Mouse (Mus musculus): ENCODE measurements at regions not wholly inside any gene's neighbourhood (a gene's known extent, or its start where the extent isn't known, plus 50 kb on each side); places are given as distances from the start of the nearest gene placed in this dataset.

- intact Hi-C loops (cut with DNase I), result no loop called here
- no peak for DNase-seq
Observed at GRCm38 (mm10) chr16:30733478-30733877, 134.0 kb downstream of the Fam43a start.

DNA sequence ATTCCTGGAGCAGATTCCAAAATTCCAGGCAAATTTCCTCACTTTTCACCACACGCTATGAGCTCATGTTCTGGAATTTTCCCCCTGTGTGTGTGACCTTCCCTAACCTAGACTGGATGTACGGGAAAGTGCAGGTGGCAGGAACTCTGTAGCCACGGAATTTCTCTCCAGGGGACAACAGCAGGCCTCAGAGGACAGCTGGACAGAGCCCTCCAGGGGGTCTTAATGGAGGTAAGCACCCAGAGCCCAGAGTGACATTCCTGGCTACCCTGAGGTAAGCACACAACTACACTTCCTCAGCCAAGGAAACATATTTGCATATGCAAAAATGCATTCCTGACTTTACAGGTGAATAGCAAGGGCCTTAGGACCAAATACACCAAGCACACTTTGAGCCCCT lies 135.8 kb downstream of the Fam43a start:
- intact Hi-C loops (cut with DNase I), result no loop called here
- no peak for DNase-seq

DNA sequence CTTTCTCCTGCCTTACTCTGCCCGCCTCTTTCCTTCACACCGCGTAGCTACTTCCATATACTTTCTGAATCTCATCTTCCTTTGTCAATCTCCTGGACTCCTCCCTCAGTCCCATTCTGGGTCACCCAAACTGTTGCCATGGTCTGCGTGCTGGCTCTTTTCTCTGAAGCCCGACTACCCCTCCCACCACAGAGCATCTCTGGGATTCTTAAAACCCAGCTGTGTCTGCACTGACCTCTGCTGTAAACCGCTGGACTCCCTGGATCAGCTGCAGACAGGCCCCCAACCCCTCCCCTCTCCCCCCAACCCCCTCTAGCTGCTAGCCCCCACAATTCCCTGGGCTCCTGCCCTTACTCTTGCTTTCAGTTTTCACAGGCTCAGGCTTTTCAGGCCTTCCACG lies 136.4 kb downstream of the Fam43a start:
- no peak for DNase-seq
- intact Hi-C loops (cut with DNase I), result no loop called here

DNA sequence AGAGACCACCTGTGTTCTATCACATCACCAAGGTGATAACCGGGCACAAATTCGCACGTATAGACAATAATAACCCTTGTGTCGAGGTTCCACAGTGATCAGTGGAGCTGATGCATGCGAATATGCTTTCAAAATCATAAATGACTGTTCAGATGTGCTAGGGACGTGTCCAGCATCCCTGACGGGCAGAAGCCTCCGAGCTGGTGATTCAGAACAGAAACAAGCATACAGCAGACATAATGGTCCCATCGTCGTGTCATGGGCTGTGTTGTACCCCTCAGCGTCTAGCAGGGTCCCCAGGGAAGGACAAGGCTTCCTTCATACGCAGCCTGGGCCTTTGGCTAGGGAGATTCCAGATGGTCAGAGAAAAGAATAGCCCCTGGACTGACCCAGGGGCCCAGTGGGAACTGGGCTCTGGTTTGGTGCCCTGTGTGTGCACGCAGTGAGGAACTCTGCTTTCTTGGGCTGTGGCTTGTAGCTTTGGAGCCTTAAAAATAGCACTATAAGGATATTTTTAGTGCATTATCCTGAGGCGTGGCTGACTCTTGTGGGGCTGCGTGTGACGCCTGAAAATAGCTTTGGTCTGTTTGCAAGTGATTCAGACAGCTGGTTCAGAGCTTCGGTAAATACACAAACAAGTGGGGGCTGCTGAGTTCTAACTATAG lies 137.3 kb downstream of the Fam43a start:
- intact Hi-C loops (cut with DNase I), result no loop called here
- no peak for DNase-seq

DNA sequence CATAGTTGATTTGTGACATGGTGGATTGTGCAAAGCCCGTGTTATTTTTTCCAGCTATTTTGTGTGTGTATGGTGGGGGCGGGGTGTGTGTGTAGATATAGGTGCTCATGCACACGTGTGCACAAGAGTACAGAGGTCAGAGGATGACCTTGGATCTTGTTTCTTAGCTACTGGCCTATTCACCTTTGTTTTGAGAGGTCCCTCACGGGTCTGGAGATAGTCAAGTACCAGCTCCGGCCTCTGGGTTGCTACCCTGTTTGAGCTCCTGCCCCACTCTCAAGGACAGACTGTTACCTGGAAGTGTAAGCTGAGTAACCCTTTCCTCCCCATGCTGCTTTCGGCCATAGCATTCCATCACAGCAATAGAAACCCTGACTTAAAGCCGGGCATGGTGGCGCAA lies 138.0 kb downstream of the Fam43a start:
- intact Hi-C loops (cut with DNase I), result no loop called here

DNA sequence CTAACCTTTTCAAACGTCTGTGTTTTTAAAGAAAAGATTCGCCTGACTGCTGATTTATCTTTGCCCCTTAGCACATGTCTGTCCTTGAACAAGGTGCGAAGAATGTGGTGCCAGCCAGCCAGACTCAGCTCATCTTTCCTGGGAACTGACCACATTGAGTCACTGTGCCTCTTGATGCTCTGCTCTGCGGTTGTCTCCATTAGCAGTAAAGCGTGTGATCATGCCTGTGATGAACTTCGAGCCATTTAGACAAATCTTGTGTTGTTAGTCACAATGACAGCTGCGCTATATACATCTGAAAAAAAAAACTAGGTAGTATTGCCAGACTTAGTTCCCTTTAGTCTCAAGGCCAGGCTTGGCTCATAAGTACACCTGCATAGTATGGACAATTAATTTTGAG lies 140.1 kb downstream of the Fam43a start:
- intact Hi-C loops (cut with DNase I), result no loop called here
- DNase-seq, result no peak

More for the DNA sequence above, 138.0 kb downstream of the Fam43a start:
- DNase-seq, result no peak

- intact Hi-C loops (cut with DNase I), result no loop called here
- no peak for DNase-seq
Observed at GRCm38 (mm10) chr16:30741192-30741591, 141.7 kb downstream of the Fam43a start.

GRCm38 (mm10) chr16:30742474-30742873 lies 143.0 kb downstream of the Fam43a start:
- intact Hi-C loops (cut with DNase I), result no loop called here
- DNase-seq, result no peak

GRCm38 (mm10) chr16:30743566-30743965 lies 144.0 kb downstream of the Fam43a start:
- intact Hi-C loops (cut with DNase I), result no loop called here
- DNase-seq, result no peak

DNA sequence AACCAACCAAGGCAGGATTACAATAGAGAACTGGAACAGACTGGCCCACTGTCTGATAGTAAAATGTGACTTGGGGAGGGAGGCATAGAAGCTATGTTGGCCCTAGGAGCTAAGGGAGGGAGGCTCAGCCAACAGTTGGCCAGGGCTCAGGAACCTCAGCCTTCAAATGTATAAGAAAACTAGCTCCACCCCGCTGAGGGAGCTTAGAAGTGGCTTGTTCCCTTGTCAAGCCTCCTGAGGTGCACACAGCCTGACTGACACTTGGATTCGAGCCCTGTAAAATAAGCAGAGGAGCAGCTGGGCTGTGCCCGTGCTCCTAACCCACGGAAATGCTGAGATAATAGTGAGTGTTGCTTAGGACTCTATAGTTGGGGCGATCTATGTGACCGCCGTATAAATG lies 144.7 kb downstream of the Fam43a start:
- intact Hi-C loops (cut with DNase I), result no loop called here
- DNase-seq, result peak; percentile 58

- intact Hi-C loops (cut with DNase I), result no loop called here
- DNase-seq, result peak; percentile 65
Observed at GRCm38 (mm10) chr16:30745598-30746181, 146.2 kb downstream of the Fam43a start.

DNA sequence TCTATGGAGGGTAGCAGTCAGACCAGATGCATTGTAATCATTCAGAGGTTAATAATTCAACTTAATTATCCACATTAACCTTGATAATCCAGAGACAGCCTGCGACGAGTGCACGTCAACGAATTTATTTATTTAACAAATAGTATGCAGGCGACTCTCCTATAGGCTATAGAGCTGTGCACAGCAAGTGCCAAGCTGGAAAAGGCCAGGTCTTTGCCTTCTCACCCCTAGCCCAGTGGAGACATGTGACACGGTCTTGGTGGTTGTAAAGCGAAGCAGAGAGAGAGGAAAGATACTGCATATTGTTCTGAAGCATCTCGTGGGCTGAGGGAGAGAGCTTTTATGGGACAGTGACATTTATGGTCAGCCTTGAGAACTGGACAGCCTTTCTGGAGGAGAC lies 146.7 kb downstream of the Fam43a start:
- no peak for DNase-seq
- intact Hi-C loops (cut with DNase I), result no loop called here

- DNase-seq, result no peak
- intact Hi-C loops (cut with DNase I), result no loop called here
Observed at GRCm38 (mm10) chr16:30749841-30750240, 150.3 kb downstream of the Fam43a start.

- DNase-seq, result no peak
- intact Hi-C loops (cut with DNase I), result no loop called here
Observed at GRCm38 (mm10) chr16:30755771-30756170, 156.2 kb downstream of the Fam43a start.

- DNase-seq, result no peak
- intact Hi-C loops (cut with DNase I), result no loop called here
Observed at GRCm38 (mm10) chr16:30756678-30757077, 157.2 kb downstream of the Fam43a start.

GRCm38 (mm10) chr16:30757556-30757955 lies 158.0 kb downstream of the Fam43a start:
- intact Hi-C loops (cut with DNase I), result no loop called here
- DNase-seq, result no peak

DNA sequence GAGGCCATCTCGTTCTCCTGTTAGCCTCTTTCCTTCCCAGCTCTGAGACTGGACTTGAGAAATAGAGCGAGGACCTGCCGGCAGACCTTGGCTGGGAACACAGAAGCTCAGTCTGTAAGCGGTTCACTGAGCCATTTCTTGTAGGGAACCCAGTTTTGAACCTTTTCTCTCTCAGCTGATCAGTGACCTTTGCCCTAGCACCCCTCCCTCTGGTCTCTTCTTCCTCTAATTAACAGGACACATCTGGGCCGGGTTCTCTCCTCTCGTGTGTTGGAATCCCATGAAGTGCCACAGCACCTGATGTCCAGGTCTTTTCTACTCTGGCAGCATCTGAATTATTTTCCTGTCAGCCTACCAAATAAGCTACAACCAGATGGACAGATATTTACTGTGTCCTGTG lies 158.5 kb downstream of the Fam43a start:
- DNase-seq, result no peak
- intact Hi-C loops (cut with DNase I), result no loop called here

GRCm38 (mm10) chr16:30759503-30759902 lies 160.0 kb downstream of the Fam43a start:
- intact Hi-C loops (cut with DNase I), result no loop called here

DNA sequence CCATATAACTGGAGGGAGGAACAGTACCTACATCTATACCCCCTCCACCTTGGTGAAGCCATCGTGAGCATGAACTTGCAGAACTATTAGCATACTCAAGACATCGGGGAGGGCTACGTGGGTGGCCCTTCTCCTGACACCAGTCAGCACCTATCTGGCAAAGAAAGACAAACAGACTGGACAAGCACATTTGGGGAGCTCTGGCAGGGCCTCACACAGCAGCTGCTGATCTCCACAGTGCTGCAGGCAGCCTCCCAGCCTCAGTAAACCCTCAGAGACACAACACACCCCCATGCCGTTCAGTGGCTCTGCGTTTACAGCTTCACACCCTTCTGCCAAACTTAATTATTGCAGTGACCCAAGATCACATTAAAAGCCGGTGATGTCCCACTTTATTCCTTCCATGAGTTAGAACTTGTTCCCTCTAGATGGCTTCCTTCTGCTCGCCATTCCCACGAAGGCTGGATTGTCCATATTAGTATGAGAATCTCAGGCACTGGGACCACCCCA lies 161.7 kb downstream of the Fam43a start:
- DNase-seq, result peak; percentile 64
- intact Hi-C loops (cut with DNase I), result no loop called here

More at GRCm38 (mm10) chr16:30759503-30759902, 160.0 kb downstream of the Fam43a start:
- no peak for DNase-seq

DNA sequence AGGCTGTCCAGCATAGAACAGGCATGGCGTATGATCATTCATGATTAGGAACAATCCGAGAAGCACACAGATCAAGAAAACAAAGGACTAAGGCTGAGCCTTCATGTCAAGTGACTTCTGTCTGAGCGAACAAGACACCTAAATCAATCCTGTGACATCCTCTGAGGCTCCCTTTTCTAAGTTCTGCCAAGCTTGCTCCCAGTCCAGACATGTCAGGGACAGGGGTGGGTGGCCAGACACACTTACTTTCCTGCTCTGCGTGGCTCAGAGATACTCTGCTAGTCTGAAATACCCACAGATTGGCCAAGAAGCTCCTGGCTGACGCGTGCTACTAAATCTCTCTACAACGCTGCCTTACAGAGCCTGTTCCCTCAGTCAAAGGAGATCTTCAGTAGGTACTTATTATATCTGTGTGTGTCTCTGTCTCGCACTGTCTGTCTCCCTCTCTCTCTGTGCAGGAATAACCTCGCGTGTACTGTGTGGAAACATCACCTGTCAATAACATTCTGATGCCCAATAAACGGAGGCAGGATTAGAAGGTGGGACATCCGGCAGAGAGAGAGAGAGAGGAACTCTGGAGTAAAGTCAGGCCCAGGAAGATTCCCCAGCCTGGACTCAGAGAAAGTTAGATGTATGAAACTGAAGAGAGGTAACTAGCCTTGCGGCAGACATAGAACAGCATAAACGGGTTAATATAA lies 163.5 kb downstream of the Fam43a start:
- intact Hi-C loops (cut with DNase I), result no loop called here
- no peak for DNase-seq

GRCm38 (mm10) chr16:30765591-30765990 lies 166.1 kb downstream of the Fam43a start:
- intact Hi-C loops (cut with DNase I), result no loop called here
- no peak for DNase-seq

- no peak for DNase-seq
- intact Hi-C loops (cut with DNase I), result no loop called here
Observed at GRCm38 (mm10) chr16:30769007-30769442, 169.5 kb downstream of the Fam43a start.
